Mouse (Mus musculus): ENCODE data around the gene Zfp365. TPM values are rescaled to one million over a fixed set of nuclear protein-coding genes. Genes with fewer than 3 reads are reported as not detected.

Zfp365 gene
- polyA plus RNA-seq, 1 experiment = 33.0 TPM

DNA sequence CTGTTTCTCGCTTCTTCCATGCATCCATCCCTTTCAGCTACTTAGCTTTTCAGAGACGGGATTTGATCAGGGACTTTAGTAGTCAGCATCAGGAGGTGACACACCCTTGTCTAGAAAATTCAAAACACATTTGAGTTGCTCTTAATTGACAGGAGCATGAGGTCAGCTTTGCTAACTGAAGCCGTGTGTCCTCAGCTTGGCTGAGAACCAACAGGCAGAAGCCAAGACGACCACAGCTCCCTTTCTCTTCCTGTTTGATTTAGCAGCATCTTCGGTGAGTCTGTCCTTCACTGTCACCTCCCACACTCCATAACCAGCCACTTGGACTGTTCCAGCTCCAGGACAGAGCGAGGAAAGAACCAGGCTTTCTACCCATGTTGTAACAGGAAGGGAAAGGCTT is 60.1 kb downstream of the Zfp365 start:
- H3K27ac ChIP-seq (ENCODE audit: insufficient read depth, low read length) = no peak overlapping the region
- no peaks in the 10 kb centered on the region for H3K4me1 ChIP-seq (ENCODE audit: control insufficient read depth, insufficient read depth, low read length)
- TF ChIP-seq CTCF (IDR thresholded peaks at IDR 0.05; ENCODE audit: low read depth, low read length) = no peak
- no peak for TF ChIP-seq EP300 (IDR thresholded peaks at IDR 0.05; ENCODE audit: insufficient read depth, low read depth, low read length)
- TF ChIP-seq POLR2A (IDR thresholded peaks at IDR 0.05; ENCODE audit: insufficient read depth, low read length) = no peak
- no peak overlapping the region for H3K4me3 ChIP-seq (ENCODE audit: low read depth, low read length)
- no peaks in the 10 kb centered on the region for H3K27me3 ChIP-seq (ENCODE audit: control insufficient read depth, insufficient read depth, low read length, poor library complexity, severe bottlenecking)
- no peak overlapping the region for H3K9ac ChIP-seq (ENCODE audit: low read depth, poor library complexity, severe bottlenecking)
- no peaks in the 10 kb centered on the region for H3K36me3 ChIP-seq (ENCODE audit: control insufficient read depth, insufficient read depth, low read length, poor library complexity, severe bottlenecking)
- no peaks in the 10 kb centered on the region for H3K9me3 ChIP-seq (replicated peaks; ENCODE audit: control insufficient read depth, insufficient read depth, low read length, poor library complexity, severe bottlenecking)

DNA sequence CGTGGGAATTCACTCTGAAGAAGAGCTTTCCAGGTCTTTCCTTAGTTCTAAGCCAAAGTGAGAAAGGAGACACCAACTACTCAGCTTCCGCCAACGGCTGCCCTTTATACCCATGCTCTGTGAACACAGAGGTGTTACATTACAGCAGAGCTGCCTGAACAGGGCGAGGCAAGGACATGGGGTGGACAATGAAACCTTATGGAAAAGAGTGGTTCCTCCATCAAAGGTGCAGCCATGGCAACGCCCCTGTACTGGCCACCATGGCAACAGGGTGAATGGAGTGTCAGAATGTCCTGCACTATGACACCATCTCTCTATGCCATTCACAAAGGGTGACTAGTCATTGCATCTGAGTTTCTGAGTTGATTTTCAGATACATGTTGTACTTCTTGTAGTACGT is 61.4 kb downstream of the Zfp365 start:
- TF ChIP-seq CTCF (IDR thresholded peaks at IDR 0.05; ENCODE audit: low read depth, low read length) = no peak
- TF ChIP-seq POLR2A (IDR thresholded peaks at IDR 0.05; ENCODE audit: insufficient read depth, low read length) = no peak
- TF ChIP-seq EP300 (IDR thresholded peaks at IDR 0.05; ENCODE audit: insufficient read depth, low read depth, low read length) = no peak
- no peak overlapping the region for H3K4me3 ChIP-seq (ENCODE audit: low read depth, low read length)
- no peaks in the 10 kb centered on the region for H3K9me3 ChIP-seq (replicated peaks; ENCODE audit: control insufficient read depth, insufficient read depth, low read length, poor library complexity, severe bottlenecking)
- H3K27ac ChIP-seq (ENCODE audit: insufficient read depth, low read length) = no peak overlapping the region
- no peaks in the 10 kb centered on the region for H3K36me3 ChIP-seq (ENCODE audit: control insufficient read depth, insufficient read depth, low read length, poor library complexity, severe bottlenecking)
- H3K27me3 ChIP-seq (ENCODE audit: control insufficient read depth, insufficient read depth, low read length, poor library complexity, severe bottlenecking) = no peaks in the 10 kb centered on the region
- no peaks in the 10 kb centered on the region for H3K4me1 ChIP-seq (ENCODE audit: control insufficient read depth, insufficient read depth, low read length)
- no peak overlapping the region for H3K9ac ChIP-seq (ENCODE audit: low read depth, poor library complexity, severe bottlenecking)

DNA sequence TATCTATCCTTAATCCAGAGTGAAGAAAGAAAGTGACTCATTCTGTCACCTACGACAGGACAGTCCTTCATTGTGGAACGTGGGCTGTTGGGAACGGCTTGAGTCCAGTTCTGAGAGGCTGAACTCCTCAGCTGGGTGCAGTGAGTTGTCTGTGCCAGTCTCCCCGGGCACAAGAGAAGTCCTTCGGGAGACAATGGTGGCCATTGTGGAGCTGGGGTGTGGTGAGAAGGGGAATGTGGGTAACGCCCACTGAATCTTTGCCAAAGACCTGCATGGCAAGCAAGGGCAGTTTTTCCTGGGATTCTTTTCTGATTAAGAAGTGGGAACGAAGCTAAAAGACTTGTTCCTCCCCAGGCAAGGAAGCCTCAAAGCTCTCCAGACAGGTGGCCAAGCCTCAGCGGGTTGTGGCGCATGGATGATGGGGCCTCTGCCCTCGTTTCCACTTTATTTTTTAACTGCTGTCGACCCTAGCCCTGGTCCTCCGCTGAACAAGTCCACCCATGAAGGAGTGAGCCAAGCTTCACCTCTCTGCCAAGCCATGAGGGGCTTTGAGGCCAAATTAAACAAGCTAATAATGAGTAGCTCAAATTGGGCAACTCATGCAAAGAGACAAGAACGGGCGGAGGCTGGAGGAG is 66.3 kb downstream of the Zfp365 start:
- no peak overlapping the region for H3K9ac ChIP-seq (ENCODE audit: low read depth, poor library complexity, severe bottlenecking)
- H3K27ac ChIP-seq (ENCODE audit: insufficient read depth, low read length) = no peak overlapping the region
- TF ChIP-seq CTCF (IDR thresholded peaks at IDR 0.05; ENCODE audit: low read depth, low read length) (no peak), POLR2A (IDR thresholded peaks at IDR 0.05; ENCODE audit: insufficient read depth, low read length) (no peak), EP300 (IDR thresholded peaks at IDR 0.05; ENCODE audit: insufficient read depth, low read depth, low read length) (no peak)
- H3K4me3 ChIP-seq (ENCODE audit: low read depth, low read length) = no peak overlapping the region
- H3K4me1 ChIP-seq (ENCODE audit: control insufficient read depth, insufficient read depth, low read length) = no peaks in the 10 kb centered on the region
- H3K27me3 ChIP-seq (ENCODE audit: control insufficient read depth, insufficient read depth, low read length, poor library complexity, severe bottlenecking) = no peaks in the 10 kb centered on the region
- no peaks in the 10 kb centered on the region for H3K36me3 ChIP-seq (ENCODE audit: control insufficient read depth, insufficient read depth, low read length, poor library complexity, severe bottlenecking)
- no peaks in the 10 kb centered on the region for H3K9me3 ChIP-seq (replicated peaks; ENCODE audit: control insufficient read depth, insufficient read depth, low read length, poor library complexity, severe bottlenecking)

DNA sequence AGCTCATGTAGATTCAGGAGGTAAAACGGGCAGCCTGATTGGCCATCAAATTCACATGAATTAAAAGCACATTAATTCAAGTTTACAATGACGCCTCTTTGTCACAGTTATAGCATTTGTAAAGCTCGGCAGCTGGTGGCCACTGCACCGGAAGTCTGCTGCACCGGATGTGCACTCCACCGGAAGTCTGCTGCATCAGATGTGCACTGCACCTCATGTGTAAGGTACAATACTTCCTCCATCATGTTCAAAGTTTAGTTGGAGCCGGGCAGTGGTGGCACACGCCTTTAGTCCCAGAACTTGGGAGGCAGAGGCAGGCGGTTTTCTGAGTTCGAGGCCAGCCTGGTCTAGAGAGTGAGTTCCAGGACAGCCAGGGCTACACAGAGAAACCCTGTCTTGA is 70.9 kb downstream of the Zfp365 start:
- Histone ChIP-seq H3K4me3 (ENCODE audit: low read depth, low read length) (no peak overlapping the region), H3K27ac (ENCODE audit: insufficient read depth, low read length) (no peak overlapping the region), H3K36me3 (ENCODE audit: control insufficient read depth, insufficient read depth, low read length, poor library complexity, severe bottlenecking) (no peaks in the 10 kb centered on the region), H3K9ac (ENCODE audit: low read depth, poor library complexity, severe bottlenecking) (no peak overlapping the region), H3K27me3 (ENCODE audit: control insufficient read depth, insufficient read depth, low read length, poor library complexity, severe bottlenecking) (no peaks in the 10 kb centered on the region), H3K4me1 (ENCODE audit: control insufficient read depth, insufficient read depth, low read length) (no peaks in the 10 kb centered on the region), H3K9me3 (replicated peaks; ENCODE audit: control insufficient read depth, insufficient read depth, low read length, poor library complexity, severe bottlenecking) (no peaks in the 10 kb centered on the region)
- no peak for TF ChIP-seq CTCF (IDR thresholded peaks at IDR 0.05; ENCODE audit: low read depth, low read length)
- no peak for TF ChIP-seq EP300 (IDR thresholded peaks at IDR 0.05; ENCODE audit: insufficient read depth, low read depth, low read length)
- no peak for TF ChIP-seq POLR2A (IDR thresholded peaks at IDR 0.05; ENCODE audit: insufficient read depth, low read length)

DNA sequence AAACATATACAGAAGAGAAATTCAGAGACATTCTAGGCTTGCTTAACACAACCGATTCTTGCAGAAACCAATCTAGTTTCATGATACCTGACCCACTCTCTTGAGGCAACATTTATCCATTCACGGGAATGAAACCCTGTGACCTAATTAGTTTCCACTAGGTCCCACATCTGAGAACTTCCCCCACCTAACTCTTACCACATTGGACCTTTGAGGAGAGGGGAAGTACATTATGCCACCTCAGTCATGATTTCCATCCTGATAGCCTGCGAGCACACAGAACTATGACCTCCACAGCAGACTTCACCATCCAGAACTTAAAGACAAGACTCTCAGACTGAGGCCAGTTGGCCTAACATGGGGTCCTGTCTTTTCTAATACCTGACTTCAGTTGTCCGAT is 71.7 kb downstream of the Zfp365 start:
- no peak for TF ChIP-seq CTCF (IDR thresholded peaks at IDR 0.05; ENCODE audit: low read depth, low read length)
- TF ChIP-seq EP300 (IDR thresholded peaks at IDR 0.05; ENCODE audit: insufficient read depth, low read depth, low read length) = no peak
- TF ChIP-seq POLR2A (IDR thresholded peaks at IDR 0.05; ENCODE audit: insufficient read depth, low read length) = no peak
- Histone ChIP-seq H3K9ac (ENCODE audit: low read depth, poor library complexity, severe bottlenecking) (no peak overlapping the region), H3K4me1 (ENCODE audit: control insufficient read depth, insufficient read depth, low read length) (no peaks in the 10 kb centered on the region), H3K27ac (ENCODE audit: insufficient read depth, low read length) (no peak overlapping the region), H3K27me3 (ENCODE audit: control insufficient read depth, insufficient read depth, low read length, poor library complexity, severe bottlenecking) (no peaks in the 10 kb centered on the region), H3K36me3 (ENCODE audit: control insufficient read depth, insufficient read depth, low read length, poor library complexity, severe bottlenecking) (no peaks in the 10 kb centered on the region), H3K4me3 (ENCODE audit: low read depth, low read length) (no peak overlapping the region), H3K9me3 (replicated peaks; ENCODE audit: control insufficient read depth, insufficient read depth, low read length, poor library complexity, severe bottlenecking) (no peaks in the 10 kb centered on the region)

DNA sequence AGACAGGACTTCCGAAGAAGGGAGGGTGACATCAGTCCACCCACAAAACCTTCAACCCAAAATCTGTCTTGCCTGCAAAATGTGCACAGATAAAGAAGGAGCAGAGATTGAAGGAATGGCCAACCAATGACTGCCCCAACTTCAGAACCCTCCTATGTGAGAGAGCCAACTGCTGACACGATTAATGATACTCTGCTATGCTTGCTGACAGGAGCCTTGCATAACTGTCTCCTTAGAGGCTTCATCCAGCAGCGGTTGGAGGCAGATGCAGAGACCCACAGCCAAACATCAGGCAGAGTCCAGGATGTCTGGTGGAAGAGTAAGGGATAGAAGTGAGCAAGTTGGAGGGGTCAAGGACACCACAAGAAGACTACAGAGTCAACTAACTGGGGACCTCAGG is 73.3 kb downstream of the Zfp365 start:
- H3K9me3 ChIP-seq (replicated peaks; ENCODE audit: control insufficient read depth, insufficient read depth, low read length, poor library complexity, severe bottlenecking) = no peaks in the 10 kb centered on the region
- TF ChIP-seq POLR2A (IDR thresholded peaks at IDR 0.05; ENCODE audit: insufficient read depth, low read length) (no peak), CTCF (IDR thresholded peaks at IDR 0.05; ENCODE audit: low read depth, low read length) (no peak), EP300 (IDR thresholded peaks at IDR 0.05; ENCODE audit: insufficient read depth, low read depth, low read length) (no peak)
- H3K4me1 ChIP-seq (ENCODE audit: control insufficient read depth, insufficient read depth, low read length) = no peaks in the 10 kb centered on the region

More for the DNA sequence above, 73.3 kb downstream of the Zfp365 start:
- no peak overlapping the region for H3K9ac ChIP-seq (ENCODE audit: low read depth, poor library complexity, severe bottlenecking)
- no peak overlapping the region for H3K27ac ChIP-seq (ENCODE audit: insufficient read depth, low read length)
- no peaks in the 10 kb centered on the region for H3K27me3 ChIP-seq (ENCODE audit: control insufficient read depth, insufficient read depth, low read length, poor library complexity, severe bottlenecking)
- no peak overlapping the region for H3K4me3 ChIP-seq (ENCODE audit: low read depth, low read length)
- no peaks in the 10 kb centered on the region for H3K36me3 ChIP-seq (ENCODE audit: control insufficient read depth, insufficient read depth, low read length, poor library complexity, severe bottlenecking)

Measured in ES-Bruce4 (cell line).